In genomic region chr8:8969112-8969950, GRCm38 (mm10) we compare ENCODE assay signal across 11 mouse cellular contexts.
A peak's percentile ranks its signal among the peaks of the same experiment; 100 is the strongest.
DNase-seq lines count a peak whose midpoint lies in the region; ATAC-seq and TF ChIP-seq lines count a peak whose summit lies in the region.
"Had no signal": no experiment of that assay in that cellular context is flagged by ENCODE, and none has a peak within 500 bp of the region (broad histone marks: within the 10 kb centered on the region; RNA-seq: fewer than 3 reads in every experiment).

No protein-coding gene starts in this region.

- no peak for TF ChIP-seq CTCF in kidney, adult 2 months (conservative IDR thresholded peaks at IDR 0.05; ENCODE audit: insufficient read depth, insufficient read length, low read depth, low read length)
- no peak for TF ChIP-seq CTCF in thymus, adult 2 months (IDR thresholded peaks at IDR 0.05; ENCODE audit: borderline replicate concordance, control insufficient read depth, extremely low read depth, insufficient read depth, low read length, poor library complexity)

- WGBS in kidney, adult 2 months: 75% methylated on average over 21 of the region's 21 CpGs
- WGBS in kidney, embryonic 16.5 days: 87% methylated on average over 21 of the region's 21 CpGs
- 46% methylated on average over 21 of the region's 21 CpGs for WGBS in embryonic facial prominence, embryonic 13.5 days
- WGBS in limb, embryonic 13.5 days: 65% methylated on average over 21 of the region's 21 CpGs
- 33% methylated on average over 21 of the region's 21 CpGs for WGBS in thymus, adult 2 months

- H3K27me3 ChIP-seq in kidney, adult 2 months (replicated peaks; ENCODE audit: control insufficient read depth, insufficient read depth, low read length): no peaks in the 10 kb centered on the region
- no peaks in the 10 kb centered on the region for H3K27me3 ChIP-seq in kidney, embryonic 16.5 days (ENCODE audit: insufficient read depth, low read length)
- no peaks in the 10 kb centered on the region for H3K27me3 ChIP-seq in embryonic facial prominence, embryonic 13.5 days
- no peaks in the 10 kb centered on the region for H3K27me3 ChIP-seq in limb, embryonic 13.5 days
- H3K27me3 ChIP-seq in thymus, adult 2 months (ENCODE audit: control insufficient read depth, insufficient read depth, low read length): no peaks in the 10 kb centered on the region

- no peaks in the 10 kb centered on the region for H3K9me3 ChIP-seq in kidney, embryonic 16.5 days (ENCODE audit: low read length)
- H3K9me3 ChIP-seq in embryonic facial prominence, embryonic 13.5 days: no peaks in the 10 kb centered on the region
- H3K9me3 ChIP-seq in limb, embryonic 13.5 days: no peaks in the 10 kb centered on the region

- DNase-seq in kidney, adult 2 months: peak; percentile 75
- peak; percentile 18 for DNase-seq in thymus, adult 2 months
- no peak for DNase-seq in left cerebral cortex, adult 18-20 months (ENCODE audit: low spot score in 2 of 2)
- no peak for DNase-seq in liver
- DNase-seq: forebrain, postnatal 0 days; right cerebral cortex, adult 18-20 months had no signal

- no peak overlapping the region for H3K4me2 ChIP-seq in kidney, embryonic 16.5 days (replicated peaks; ENCODE audit: low read depth, low read length)
- H3K4me2 ChIP-seq in embryonic facial prominence, embryonic 13.5 days: peak overlapping the region; percentile 52
- peak overlapping the region; percentile 21; the same call in 1 of the 2 replicates for H3K4me2 ChIP-seq in limb, embryonic 13.5 days (replicated peaks)
- H3K4me2 ChIP-seq: liver, embryonic 11.5 days had no signal

- no peaks in the 10 kb centered on the region for H3K36me3 ChIP-seq in kidney, adult 2 months (ENCODE audit: control insufficient read depth, insufficient read depth, low read length)
- no peaks in the 10 kb centered on the region for H3K36me3 ChIP-seq in kidney, embryonic 16.5 days (ENCODE audit: insufficient read depth, low read length)
- H3K36me3 ChIP-seq in embryonic facial prominence, embryonic 13.5 days: no peaks in the 10 kb centered on the region
- H3K36me3 ChIP-seq in limb, embryonic 13.5 days: no peaks in the 10 kb centered on the region
- no peaks in the 10 kb centered on the region for H3K36me3 ChIP-seq in thymus, adult 2 months (ENCODE audit: control insufficient read depth, insufficient read depth, low read length)

- no peak for ATAC-seq in kidney, embryonic 16.5 days (ENCODE audit: low FRiP score, low TSS enrichment)
- ATAC-seq in embryonic facial prominence, embryonic 13.5 days (ENCODE audit: insufficient number of reproducible peaks, insufficient read depth, low FRiP score, low TSS enrichment, low read depth): peak; percentile 41; the same call in 1 of the 2 replicates
- peak; percentile 68 for ATAC-seq in limb, embryonic 13.5 days (ENCODE audit: low FRiP score, low read depth)
- ATAC-seq: forebrain, postnatal 0 days; hindbrain, embryonic 16.5 days had no signal

- H3K27ac ChIP-seq in kidney, adult 2 months (ENCODE audit: insufficient read depth, low read depth, low read length): 0 out of 2 replicates have a peak overlapping the region, but pooled peaks have one; percentile 13
- H3K27ac ChIP-seq in kidney, embryonic 16.5 days (ENCODE audit: low read length): no peak overlapping the region
- H3K27ac ChIP-seq in embryonic facial prominence, embryonic 13.5 days: peak overlapping the region; percentile 71
- 0 out of 2 replicates have a peak overlapping the region, but pooled peaks have one; percentile 15 for H3K27ac ChIP-seq in limb, embryonic 13.5 days
- peak overlapping the region; percentile 40; the same call in 1 of the 2 replicates for H3K27ac ChIP-seq in thymus, adult 2 months (ENCODE audit: control insufficient read depth, insufficient read depth, low read length)

- no peak for TF ChIP-seq POLR2A in kidney, adult 2 months (IDR thresholded peaks at IDR 0.05; ENCODE audit: low read depth, low read length)
- no peak for TF ChIP-seq POLR2A in thymus, adult 2 months (IDR thresholded peaks at IDR 0.05; ENCODE audit: control insufficient read depth, extremely low read depth, insufficient read depth, low read length, poor library complexity)

- no peak overlapping the region for H3K9ac ChIP-seq in kidney, embryonic 16.5 days (replicated peaks; ENCODE audit: low read length)
- H3K9ac ChIP-seq in embryonic facial prominence, embryonic 13.5 days: no peak overlapping the region
- H3K9ac ChIP-seq in limb, embryonic 13.5 days: no peak overlapping the region
- H3K9ac ChIP-seq: forebrain, postnatal 0 days had no signal

- peak overlapping the region; percentile 21; the same call in 1 of the 2 replicates for H3K4me3 ChIP-seq in kidney, adult 2 months (ENCODE audit: insufficient read depth, low read depth, low read length)
- H3K4me3 ChIP-seq in kidney, embryonic 16.5 days (ENCODE audit: low read length): no peak overlapping the region
- peak overlapping the region; percentile 13; the same call in 1 of the 2 replicates for H3K4me3 ChIP-seq in embryonic facial prominence, embryonic 13.5 days
- no peak overlapping the region for H3K4me3 ChIP-seq in limb, embryonic 13.5 days
- H3K4me3 ChIP-seq in thymus, adult 2 months (ENCODE audit: control insufficient read depth, insufficient read depth, low read length): peak overlapping the region; percentile 29

- H3K4me1 ChIP-seq in kidney, adult 2 months (ENCODE audit: control insufficient read depth, insufficient read depth, low read length): peaks cover 3% of the 10 kb centered on the region; the same call in 1 of the 2 replicates
- peaks cover 12% of the 10 kb centered on the region for H3K4me1 ChIP-seq in kidney, embryonic 16.5 days (ENCODE audit: insufficient read depth, low read length)
- peaks cover 30% of the 10 kb centered on the region for H3K4me1 ChIP-seq in embryonic facial prominence, embryonic 13.5 days
- peaks cover 12% of the 10 kb centered on the region for H3K4me1 ChIP-seq in limb, embryonic 13.5 days
- peaks cover 10% of the 10 kb centered on the region for H3K4me1 ChIP-seq in thymus, adult 2 months (replicated peaks; ENCODE audit: control insufficient read depth, insufficient read depth, low read length)

Comparison
In these comparisons a context has a peak if more than half of its experiments do, and no peak if none do; other contexts are left out.
1. H3K4me3 ChIP-seq: peak in kidney, adult 2 months (single experiment), embryonic facial prominence, embryonic 13.5 days (single experiment) and thymus, adult 2 months (single experiment); none in kidney, embryonic 16.5 days (single experiment) and limb, embryonic 13.5 days (single experiment).
2. DNase-seq: peak in kidney, adult 2 months (single experiment) and thymus, adult 2 months (single experiment); none in left cerebral cortex, adult 18-20 months (0 of 2) and liver (single experiment).